Mouse (Mus musculus) layer of hippocampus, postnatal 14 days (tissue): Measurements from ENCODE around the gene Stx6. TPM values are rescaled to one million over a fixed set of nuclear protein-coding genes. Genes with fewer than 3 reads are reported as not detected.

Experiments
- DNase-seq, 2 experiments: peaks; one replicate each; pipeline ENCODE4 v3.0.0; 2021 to 2022; ENCODE audit warnings: low spot score in 2 of 2, mixed read lengths in 1 of 2
- total RNA-seq, 2 experiments: library from RNA; stranded (reverse); gene quantifications; 2 replicates each; pipeline ENCODE4 v1.2.3; 2021

The Stx6 gene
- total RNA-seq, 2 experiments from 2014 or later = 88.3 to 88.6 TPM

DNA sequence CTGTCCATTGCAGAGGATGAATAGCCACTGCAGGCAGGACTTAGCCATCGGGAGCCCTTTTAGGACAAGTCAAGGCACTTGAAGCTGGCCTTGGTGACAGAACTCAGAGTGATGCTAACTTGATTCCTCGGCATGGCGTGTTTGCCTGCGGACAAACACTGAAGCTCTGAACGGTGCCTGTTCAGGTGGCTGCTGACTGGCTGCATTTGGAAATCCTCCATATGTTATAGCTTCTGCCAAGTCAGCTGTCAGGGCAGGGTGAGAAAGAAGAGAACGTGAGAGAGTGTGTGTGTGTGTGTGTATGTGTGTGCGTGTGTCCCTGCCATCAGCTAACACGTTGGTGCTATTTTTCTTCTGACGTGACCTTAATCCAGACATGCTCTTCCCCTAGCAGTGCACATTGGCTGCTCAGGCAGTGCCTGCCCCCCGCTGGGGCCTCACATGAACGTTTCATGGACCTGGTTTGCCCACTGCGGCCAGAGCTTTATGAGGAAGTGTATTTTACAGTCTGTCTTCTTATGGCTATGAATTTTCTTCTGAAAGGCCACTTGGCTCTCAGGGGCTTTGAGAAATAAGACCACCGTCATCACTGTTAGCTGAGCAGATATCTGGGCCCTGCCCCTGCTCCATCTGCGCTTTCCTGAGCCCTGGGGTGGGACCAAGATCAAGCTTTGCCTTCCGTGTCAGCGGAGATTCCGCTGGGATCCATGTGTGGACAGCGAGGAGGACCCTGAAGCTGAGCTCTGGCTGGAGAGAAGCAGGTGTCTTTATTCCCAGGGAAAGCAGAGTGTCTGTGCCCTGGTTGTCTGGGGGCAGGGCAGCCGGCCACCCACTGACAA lies 47.5 kb downstream of the Stx6 start:
- no peak for DNase-seq

DNA sequence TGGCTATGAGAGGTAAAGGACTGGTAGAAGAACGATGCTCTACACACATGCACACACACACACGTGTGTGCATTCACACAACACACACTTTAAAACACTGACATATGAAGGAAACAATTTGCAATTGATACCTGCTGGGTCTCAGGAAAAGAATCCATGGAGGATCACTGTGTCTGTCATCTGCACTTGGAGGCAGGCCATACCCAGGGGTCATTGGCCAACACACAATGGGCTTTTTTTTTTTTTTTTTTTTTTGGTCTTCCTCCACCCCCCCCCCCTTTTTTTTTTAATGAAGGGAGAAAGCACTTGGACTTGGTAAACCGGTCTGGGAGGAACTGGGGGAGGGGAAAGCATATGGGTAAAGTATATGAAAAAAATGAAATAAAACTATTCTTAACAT lies 49.3 kb downstream of the Stx6 start:
- no peak for DNase-seq

DNA sequence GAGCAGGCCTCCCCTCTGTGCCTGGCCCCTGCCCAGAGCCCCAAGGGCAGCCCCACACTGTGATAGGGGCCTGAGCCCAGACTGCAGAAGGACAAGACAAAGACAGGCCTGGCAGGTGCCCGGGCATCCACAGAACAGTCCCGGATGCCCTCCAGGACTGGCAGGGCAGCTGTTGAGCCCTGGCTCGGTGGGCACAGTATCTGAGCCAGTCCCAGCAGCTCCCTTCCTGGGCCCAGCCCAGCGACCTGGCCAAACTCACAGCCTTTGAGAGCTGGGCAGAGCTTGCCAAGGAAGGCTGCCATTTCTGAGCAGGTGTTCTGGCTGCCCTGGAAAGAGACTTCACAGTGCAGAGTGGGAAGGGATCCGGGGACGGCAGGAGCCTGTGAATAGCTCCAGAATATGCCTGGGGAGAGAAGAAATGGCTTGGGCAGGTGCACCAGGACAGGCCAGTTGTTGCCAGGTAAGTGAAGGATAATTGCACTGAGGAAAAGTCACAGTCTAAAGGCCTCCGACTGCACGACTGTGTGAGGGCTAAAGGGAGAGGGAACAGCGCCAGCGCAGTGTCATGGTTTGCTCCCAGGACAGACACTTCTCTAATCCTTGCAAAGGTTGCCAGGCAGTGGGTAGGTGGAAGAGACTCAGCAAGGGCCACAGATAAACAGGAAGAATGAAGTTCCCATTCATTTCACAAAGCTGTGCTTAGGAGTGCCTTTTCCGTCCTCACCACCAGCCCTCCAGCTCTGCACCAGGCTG lies 51.7 kb downstream of the Stx6 start:
- no peak for DNase-seq

DNA sequence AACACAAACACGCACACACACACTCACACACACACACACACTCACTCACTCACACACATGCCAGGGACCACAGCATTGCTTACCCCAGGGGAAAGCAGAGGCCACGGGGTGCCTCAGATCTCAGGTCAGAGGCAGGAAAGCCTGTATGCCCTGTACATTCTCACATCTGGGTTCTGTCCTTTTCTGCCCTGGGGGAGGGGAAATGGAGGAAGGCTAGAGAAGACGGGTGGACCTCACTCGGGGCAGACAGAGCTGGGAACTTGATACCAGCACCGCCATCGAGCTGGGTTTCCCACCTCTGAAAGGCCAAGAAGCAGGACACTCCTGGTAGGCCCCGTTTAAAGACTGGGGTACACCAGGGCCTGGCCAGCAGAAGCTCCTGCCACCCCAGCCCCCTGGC lies 52.5 kb downstream of the Stx6 start:
- no peak for DNase-seq

DNA sequence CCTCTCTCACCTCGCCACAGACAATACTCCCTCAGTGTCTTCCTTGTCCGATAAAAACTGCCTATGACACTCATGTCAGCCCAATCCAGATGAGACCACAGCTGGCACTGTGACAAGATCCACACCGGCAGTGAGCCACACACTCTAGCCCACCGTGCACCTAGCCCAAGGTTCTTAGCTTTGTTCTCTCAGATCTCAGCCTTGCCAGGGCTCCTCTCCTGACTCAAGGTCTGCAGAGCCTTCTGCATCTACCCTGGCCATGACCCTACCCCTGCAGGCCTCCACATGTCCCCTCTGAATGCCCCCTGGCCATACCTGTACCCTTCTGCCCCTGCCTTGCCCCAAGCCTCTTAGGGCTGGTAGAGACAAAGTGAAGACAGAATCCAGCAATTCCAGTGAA lies 53.6 kb downstream of the Stx6 start:
- DNase-seq = no peak

DNA sequence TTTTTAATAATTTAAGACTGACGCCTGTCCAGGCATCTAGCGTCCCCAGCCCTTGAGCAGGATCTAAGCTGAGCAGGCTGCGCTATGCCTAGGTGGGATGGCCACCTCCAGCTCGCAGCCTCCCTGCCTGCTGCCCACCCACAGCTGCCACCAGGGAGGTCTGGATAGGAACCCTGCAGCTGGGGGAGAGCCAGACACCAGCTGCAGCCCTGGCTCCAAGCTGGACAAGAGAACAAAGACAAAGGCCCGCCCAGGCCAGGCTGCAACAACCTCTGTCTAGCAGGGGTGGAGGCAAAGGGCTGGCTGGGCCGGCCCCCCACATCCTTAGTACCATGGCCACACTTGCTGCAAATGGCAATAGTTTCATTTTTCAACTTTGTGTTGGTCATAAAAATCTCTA lies 54.0 kb downstream of the Stx6 start:
- no peak for DNase-seq

DNA sequence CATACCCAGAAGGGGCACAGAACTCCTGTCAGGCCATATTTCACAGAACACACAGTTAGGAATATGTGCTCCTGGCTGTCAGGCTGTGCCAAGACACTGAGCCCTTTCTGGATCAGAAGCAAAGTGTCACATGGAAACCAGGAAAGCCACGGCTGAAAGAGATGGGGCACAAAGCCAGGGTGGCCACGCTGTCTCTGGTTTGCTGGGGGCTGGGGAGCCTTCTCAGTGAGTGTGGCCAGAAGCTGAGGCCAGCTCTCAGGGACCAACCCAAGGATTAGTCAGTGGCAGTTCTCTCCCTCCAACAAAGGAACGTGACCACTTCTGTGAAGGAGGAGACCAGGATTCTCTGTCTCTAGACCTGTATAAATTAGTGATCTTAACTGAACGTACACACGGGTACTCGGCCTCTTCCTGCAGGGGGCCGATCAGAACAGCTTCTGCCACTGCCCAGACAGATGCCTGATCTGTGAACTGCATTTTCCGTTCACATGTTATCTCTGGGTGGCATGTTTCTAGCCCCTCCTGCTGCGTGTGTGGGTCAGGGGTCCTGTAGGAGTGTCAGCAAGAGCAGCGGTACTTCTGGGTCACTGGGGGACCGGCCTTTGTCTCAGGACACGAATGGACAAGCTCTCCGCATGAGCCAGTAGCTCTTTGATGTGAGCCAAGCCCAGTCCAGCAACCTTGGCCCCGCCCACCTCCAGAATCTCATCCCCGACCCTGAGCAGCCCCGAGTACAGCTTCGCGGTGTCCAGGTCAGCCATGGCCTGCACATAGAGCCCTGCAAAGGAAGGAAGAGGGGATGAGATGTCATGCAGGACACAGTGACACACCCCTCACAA lies 54.6 kb downstream of the Stx6 start:
- DNase-seq = no peak

DNA sequence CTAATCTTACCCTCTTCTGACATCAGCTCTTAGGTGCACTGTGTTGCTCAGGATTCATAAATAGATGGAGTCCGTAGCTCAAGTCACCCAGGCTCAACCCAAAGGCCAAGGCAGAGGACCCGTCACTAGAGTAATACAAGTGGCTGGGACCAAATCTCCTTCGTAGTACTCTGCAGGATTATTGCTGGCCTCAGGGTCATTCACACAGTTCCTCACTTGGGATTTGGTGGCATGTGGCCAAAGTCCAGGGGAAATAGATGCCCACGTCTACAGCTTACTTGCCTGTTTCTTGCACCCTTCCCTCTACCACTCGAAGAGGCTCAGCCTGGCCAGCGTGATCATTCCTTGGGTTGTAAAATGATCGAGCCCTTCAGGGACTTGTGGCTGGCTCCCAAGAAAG lies 55.4 kb downstream of the Stx6 start:
- DNase-seq = no peak

DNA sequence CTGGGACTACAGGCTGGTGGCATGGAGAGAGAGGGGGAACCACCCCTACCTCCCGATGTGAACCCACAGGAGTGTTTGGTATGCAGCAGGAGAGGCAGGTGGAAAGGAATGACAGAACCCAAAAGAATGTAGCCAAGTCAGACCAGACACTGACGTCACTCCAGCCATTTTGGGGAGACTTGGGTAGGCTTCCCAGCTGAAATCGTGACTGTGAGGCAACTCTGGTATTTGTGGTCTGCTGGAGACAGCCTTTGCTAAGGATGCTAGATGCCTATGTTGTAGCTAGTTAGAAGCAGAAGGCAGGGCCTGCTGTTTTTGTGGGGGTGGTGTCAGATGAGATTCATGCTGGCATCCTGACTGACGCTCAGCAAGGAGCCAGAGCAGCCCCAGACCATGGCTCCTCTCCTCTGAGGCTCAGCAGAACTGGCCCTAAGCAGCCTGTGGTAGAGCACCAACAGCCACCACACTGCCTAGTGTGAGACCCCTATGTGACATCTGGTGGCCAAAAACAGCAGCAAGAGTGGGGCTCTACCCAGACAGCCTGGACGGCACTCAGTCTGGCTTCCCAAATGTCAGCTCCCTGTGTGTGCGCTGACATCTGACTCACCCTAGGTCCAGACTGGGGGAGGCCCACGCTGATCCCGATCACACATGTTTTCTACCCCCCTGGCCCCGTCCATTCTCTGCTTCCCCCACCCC lies 56.7 kb downstream of the Stx6 start:
- DNase-seq = peak in 1 of 2 experiments; percentile 72

DNA sequence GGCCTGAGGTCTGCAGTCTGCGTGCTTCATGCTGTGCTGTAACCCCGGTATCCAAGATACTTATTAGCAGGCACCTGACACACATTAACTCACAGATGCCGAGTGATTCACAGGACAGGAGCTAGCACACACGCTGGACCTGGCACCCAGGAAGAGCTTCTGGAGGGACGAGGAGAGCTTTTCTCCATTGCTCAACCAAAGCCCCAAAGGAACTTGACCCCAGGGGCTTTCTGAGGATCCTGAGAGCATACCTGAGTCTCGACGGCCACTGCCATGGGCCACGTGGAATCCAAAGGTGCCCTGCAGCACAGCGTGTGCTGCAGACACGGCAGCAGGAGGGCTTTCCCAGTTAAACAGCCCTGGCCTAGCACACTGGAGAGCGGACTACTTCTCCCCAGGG lies 57.8 kb downstream of the Stx6 start:
- DNase-seq = no peak

DNA sequence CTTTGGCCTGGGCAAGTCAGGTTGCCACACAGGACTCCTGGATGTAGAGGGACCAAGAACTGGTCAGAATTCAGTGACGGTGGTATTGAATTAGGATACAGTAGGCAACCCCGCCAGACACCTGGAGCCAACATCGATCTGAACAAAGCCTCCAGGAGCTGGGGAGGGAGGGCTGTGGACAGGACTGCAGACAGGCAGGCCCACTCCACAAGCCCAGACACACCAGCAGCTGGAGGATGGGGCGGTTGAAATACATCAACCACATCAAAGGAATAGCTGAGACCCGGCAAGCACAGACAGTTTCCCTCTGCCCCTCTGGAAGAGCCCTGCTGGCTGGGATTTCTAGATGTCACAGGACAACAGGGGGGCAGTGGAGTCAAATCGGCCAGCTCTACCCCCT lies 58.3 kb downstream of the Stx6 start:
- DNase-seq = no peak

DNA sequence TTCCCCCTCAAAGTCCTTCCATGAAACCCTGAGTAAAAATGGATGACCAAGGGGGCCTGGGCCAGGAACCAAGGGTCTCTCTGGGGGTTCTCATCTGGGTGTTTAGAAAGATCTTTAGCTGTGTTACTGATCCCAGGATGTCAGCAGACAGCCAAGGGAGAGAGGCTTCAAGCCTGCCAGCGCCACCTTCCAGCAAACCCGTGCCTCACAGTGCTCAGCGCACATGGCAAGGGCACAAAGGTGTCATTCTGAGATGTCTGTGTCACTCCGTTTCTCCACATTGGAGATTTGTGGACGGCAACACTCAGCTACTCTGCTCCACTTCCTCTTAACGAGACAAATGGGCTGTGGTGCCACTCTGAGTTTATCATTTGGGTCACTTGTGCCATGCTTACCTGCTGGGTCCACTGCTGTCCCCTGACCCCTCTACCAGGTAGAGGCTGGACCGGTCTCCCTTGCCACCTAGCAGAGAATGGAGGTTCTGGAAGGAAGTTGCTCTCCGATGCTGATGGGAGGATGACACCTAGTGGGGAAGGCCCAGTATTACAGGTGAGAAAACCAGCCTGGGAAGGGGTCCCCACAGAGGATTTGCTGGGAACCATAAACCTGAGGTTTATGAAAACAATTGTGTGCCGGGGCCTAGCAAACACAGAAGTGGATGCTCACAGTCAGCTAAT lies 59.5 kb downstream of the Stx6 start:
- DNase-seq = peak; percentile 73 to 79

DNA sequence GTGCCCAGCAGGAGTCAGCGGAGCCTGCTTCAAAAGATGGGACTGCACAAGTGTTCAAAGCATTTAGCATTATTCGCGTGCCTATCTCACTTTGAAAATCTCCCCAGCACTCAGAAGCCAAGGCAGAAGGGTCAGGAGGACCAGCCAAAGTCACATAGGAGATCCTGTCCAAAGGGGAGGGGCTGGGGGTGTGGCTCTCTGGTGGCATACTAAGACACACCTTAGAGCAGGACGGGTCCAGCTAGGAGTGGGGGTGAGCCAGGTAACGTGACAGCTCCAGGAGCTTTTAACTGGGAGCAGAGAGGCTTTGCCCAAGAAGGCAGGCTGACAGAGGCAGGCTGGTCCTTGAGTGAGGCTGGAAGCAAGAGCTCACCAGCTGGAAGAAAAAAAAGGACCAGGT lies 60.4 kb downstream of the Stx6 start:
- no peak for DNase-seq

DNA sequence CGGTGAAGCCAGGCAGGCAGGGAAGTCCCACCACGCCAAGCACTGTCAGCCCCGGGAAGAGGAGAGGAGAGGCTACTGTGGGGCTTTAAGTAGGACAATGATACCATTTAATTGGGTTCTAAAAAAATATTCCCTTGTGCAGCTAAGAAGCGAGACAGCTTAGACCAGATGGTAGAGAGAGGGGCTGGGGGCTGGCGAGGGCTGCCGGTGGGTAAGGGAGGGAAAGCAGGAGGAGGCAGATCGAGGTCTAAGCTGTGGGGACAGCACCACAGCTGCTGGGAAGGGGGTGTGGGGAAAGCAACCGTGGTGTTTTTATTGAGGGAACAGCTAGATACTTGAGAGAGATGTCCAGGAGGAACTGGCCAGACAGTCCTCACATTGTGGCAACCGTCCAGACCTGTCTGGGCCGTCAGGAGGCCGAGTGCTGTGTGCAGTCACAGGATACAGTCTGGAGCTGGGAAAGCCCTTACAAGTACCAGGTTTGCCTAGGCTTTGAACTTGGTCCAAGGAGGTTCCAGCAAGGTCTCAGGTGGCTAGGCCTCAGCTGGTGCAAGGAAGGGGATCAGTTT lies 63.7 kb downstream of the Stx6 start:
- DNase-seq = no peak

DNA sequence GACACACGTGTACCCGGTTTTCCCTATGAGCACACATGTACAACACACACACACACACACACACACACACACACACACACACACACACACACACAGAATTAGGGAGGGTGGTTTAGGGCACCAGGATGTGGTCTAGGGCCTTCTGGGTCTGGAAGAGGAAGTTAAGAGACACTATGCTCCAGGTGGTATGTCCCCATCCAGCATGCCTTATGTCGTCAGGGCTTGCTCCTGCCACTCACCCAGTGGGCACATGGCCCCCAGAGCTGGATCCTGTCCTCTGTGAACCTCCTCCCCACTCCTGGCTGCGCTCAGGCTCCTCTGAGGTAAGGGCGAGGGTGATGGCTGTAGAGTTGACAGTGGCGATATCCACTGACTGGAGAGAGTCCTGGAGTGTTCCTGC lies 64.5 kb downstream of the Stx6 start:
- no peak for DNase-seq

DNA sequence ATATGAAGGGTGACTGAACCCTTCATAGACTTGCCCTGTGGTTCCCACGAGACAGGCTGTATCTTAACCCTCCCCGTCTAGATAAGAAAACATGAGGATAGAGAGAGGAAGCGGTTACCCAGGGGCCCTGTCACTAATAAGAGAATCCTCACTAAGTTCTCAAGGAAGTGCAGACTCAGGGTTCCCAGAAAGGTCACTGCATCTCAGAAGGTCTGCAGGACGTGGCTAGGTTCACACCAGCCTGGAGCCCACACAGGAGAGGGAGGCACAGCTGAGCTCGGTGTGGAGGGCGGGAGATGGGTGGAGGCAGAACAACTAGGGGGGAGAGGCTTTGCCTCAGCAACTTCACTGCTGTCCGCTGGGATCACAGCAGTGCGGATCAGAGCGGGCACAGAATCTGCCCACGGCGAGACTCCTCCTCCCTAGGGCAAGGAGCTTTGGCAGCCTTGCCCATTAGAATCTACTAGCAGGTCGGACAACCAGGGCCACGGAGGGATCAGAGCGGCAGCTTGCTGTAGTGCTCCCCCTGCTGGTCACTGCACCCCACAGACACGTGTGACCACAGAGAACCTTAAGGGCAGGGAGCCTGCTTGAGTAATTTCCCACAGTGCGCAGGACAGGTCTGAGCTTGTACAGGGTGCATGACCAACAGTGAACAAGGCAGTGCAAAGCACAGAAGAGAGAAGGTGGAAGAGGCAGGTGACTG lies 65.5 kb downstream of the Stx6 start:
- DNase-seq = peak in 1 of 2 experiments; percentile 76

DNA sequence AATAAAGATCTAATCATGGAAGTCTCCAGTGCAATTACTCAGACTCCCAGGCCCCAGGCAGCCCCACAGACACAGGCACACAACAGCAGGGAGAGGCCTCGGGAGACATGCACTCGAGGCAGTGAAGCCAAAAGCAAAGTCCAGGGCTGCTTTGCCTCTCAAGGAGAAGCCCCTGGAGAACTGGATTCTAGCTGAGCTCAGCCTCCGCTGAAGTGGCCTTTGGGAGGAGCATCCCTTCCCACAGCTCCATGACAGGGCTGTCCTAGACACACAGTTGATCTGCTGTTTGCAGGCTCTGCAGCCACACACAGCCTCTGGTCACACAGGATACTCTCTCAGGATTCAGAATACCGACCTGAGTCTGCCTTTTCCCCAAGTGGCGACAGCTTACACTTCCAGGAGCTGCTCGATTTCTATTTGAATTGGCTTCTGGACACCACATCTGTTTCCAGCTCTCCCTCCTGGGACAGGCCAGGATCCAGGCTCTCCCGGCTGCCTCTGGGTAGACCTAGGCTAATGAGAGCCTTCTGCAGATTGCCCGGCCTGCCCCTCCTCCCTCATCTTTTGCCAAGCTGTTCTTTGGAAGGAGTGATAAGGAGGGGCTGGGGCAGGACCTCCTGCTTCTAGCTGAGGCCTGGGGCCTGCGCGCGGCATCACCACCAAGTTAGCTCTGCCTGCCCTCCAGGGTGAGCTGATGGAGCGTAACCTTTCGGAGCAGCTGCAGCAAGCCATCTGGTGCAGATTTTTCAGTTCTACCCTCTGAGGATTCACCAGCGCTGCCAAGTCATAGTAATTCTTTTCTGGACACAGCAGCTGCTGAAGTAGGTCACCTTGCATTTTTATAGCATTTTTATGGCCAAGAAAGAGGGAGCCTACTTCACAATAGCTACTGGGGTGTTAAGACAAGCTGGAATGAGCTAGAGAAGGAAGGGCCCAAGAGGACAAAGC lies 71.2 kb downstream of the Stx6 start:
- DNase-seq = no peak

DNA sequence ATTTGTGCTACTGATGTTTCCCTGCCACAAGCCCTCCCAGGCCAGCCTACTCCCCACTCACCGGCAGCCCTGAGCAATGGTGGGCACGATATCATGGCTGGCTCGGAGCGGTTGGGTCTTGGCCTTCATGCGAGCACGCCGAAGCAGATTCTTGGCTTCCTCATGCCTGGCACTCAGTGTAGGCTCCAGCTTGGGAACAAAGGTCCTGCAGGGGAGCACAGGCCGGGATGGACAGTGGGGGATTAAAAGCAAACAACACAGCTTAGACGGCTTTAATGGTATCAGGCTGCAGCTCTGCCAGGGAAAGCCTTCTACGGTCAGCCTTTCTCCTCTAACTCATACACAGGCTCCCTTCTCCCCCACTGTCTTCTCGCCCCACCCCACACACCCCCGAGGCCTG lies 73.9 kb downstream of the Stx6 start:
- DNase-seq = no peak
